Mouse (Mus musculus) heart, adult 8-10 months (tissue): ENCODE data around the gene Fbxw7. TPM values are rescaled to one million over a fixed set of nuclear protein-coding genes. Genes with fewer than 3 reads are reported as not detected.
"Not testable (repeated sequence)": the region's sequence is repeated elsewhere in the genome, so short reads cannot be mapped to it uniquely, and the experiment has no call there.

Experiments
- DNase-seq: peaks from one replicate; pipeline ENCODE4 v3.0.0; 2022; ENCODE audit warnings: low spot score
- total RNA-seq, 4 experiments: library from RNA; stranded (reverse); gene quantifications; 2 replicates each; pipeline ENCODE4 v1.2.4; 2022

Gene Fbxw7
- total RNA-seq, 4 experiments from 2014 or later = 40.0 to 44.7 (median 41.3) TPM

DNA sequence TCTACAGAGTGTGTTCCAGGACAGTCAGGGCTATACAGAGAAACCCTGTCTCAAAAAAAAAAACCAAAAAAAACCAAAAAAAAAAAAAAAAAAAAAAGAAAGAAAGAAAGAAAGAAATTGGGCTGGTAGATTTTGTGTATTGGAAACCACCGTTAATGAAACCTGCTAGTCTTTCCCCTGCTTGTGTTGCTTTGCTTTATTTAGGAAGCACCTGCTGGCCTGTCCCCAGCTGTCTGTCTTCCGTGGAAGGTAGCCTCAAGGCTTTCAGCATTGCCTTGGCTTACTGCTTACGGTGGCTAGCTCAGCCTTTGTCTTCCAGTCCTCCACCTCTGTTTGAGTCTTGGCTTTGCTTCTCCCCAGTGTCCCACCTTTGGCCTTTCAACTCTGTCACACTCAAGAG is 11.9 kb downstream of the Fbxw7 start:
- no peak for DNase-seq

DNA sequence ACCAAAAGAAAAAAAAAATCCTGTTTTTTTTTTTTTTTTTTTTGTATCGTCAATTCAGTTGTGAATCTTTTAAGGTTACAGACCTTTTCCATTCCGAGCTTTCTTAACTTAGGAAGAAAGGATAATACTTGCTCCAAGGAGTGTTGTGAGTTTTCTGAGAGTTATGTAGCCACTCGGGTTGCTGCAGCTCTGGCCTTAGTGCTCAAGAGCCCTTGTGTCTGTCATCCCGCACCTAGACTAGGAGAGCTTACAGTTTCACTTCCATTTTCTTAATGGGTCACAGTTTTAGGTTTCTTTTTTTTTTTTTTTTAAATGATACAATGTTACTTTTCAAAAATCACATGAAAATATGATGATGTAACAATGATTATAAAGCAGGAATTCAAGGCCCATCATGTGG is 12.5 kb downstream of the Fbxw7 start:
- DNase-seq = no peak

DNA sequence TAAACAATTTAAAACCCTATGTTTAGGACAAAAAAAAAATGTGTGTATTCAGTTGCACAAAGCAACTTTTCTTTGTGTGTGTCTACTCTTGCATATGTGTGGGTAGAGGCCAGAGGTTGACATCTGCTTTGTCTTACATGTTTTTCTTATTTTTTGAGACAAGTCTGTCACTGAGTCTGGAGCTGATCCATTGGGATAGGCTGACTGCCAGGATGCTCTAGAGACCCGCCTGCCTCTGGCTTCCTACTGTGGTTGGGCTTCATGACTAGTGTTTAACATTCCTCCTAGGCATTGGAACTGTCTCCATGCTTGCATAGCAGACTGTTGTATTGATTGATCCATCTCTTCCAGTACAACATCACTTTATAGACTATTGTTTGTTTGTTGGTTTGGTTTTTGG is 14.3 kb downstream of the Fbxw7 start:
- no peak for DNase-seq

DNA sequence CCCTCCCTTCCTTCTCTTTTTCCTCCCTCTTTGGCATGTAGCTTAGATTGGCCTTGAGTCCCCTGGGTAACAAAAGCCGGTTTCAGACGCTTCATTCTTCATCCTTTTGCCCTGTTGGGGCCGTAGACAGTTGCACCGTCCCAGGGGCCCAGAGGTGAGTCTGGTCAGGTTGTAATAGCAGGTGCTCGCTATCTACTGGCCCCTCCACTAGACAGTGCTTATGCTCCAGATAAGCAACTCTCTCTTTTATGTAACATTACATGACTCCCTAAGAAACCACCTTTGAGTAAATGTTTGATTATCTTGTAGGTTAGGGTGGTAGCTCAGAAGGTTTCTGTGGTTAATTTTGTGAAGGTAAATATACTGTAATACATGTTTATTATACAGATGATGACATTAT is 21.0 kb downstream of the Fbxw7 start:
- no peak for DNase-seq

DNA sequence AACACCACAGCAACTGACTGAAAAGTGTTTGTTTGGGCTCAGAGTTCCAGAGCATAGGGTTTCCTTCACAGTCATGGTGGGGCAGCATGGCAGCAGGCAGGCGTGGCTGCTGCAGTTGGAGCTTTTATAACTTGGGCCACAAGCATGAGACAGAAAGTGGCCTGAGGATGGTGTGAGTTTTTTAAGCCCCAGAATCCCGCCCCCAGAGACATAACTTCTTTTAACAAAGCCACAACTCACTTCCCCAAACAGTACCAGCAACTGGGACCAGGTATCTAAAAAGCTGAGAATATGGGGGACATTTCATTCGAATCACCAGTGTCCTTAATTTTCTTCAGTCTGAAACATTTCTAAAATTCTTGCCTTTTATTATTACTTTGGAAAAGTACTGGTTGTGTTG is 22.9 kb downstream of the Fbxw7 start:
- DNase-seq = no peak

DNA sequence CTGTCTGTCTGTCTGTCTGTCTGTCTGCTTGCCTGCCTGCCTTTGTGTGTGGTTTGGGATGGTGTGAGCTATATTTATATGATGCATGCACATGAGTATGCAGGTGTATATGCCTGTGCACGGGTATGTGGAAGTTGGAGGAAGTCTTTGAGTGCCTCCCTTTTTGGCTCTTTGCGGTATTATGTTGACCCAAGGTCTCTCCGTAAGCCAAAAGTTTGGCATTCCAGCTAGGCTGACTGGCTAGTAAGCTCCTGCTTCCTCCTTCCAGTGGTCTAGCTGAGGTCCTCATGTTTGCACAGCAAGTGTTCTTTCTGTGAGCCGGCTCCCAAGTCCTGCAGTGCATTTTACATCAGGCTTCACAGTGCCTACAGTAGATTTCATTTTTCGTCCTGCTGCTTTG is 24.4 kb downstream of the Fbxw7 start:
- no peak for DNase-seq

DNA sequence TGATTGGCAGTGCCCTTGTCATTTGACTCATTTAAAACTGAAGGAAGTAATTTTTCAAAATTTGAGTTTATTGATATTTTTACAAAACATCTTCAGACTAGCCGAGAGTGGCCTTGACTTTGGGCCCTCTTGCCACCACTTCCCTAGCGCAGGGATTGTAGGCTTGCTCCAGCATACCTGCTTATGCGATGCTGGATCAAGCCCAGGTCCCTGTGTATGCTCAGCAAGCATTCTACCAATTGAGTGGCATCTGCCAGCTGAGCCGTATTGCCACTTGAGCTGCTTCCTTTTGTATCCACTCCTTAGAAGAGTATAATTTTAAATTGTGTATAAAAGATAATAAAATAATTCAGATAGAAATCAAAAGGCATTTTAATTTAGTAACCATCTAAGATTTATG is 26.2 kb downstream of the Fbxw7 start:
- no peak for DNase-seq

DNA sequence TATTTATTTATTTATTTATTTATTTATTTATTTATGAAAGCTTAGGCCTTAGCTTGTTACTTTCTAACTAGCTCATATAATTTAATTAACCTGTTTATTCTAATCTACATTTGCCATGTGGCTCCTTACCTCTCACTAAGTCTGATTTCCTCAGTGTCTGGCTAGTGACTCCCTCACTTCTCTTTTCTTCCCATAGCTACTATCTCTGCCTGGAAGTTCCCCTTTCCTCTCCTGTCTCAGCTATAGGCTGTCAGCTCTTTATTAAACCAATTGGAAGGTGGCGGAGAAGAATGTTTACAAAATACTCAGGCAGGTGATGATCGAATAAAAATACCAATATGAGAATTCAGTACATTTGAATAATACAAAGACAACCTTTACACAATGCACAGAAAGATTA is 27.7 kb downstream of the Fbxw7 start:
- DNase-seq = no peak

DNA sequence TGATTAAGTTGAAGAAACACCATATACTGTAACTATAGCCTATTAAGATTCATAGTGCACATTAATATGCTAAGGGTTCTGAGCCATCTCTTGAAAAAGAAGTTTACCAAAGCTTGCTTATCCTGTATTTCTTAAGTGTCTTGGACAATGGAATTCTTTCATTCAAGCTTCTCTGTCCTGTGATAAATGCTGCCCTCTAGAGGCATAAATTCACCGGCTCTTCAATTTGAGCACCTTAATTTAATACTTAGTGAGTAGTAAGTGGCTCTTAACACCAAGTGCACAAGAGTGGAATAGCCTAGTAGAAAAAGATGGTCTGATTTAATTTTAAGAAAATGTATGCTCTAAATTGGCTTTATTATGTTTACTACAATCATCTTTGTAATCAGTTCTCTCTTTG is 28.5 kb downstream of the Fbxw7 start:
- peak; percentile 85 for DNase-seq

DNA sequence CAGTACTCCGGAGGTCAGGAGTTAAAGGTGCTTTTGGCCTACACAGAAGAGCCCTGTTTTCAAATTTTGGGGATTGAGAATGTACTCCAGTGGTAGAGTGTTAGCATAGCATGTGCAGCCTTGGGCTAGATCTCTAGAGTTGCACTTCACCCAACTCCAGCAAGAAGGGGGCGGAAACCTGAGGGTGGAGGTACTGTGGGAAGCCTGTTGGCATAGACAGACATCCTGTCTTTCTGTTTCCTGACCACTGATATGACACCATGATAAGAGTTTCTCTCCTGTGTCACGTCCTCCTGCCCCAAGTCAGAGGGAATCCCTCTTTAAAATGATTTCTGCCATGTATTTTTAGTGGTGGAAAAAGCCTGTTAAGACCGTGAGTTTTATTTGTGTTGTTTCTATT is 33.7 kb downstream of the Fbxw7 start:
- peak; percentile 50 for DNase-seq

DNA sequence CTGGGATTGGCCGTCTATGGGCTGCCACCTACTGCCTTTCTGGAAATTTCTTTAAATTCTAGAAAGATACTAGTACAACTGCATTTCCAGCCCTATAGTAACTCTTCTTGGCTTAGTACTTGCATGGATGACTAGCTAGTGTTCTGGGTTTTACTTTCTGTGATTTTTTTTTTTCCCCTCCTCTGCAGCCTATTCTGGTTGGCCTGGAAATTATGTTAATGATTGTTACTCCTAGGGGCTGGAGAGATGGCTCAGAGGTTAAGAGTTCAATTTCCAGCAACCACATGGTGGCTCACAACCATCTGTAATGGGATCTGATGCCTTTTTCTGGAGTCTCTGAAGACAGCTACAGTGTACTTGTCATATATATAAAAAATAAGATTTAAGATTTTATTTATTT is 35.4 kb downstream of the Fbxw7 start:
- DNase-seq = no peak

DNA sequence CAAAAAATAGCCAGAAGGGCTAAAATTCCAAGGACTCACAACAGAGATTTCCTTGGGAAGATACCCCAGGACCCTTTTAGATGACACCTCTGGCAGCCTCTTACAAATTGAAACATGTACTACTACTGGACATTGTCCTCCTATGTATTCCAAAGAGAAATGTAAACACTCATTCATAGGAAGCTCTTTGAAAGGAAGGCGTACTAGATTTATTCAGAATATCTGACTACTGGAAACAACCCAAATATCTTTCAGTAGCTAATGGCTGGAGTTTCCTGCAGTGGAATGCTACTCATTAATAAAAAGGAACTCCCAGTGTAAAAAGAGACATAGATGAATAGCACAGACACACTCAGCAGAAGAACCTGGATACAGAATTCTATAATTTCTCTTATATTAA is 36.7 kb downstream of the Fbxw7 start:
- DNase-seq = no peak

DNA sequence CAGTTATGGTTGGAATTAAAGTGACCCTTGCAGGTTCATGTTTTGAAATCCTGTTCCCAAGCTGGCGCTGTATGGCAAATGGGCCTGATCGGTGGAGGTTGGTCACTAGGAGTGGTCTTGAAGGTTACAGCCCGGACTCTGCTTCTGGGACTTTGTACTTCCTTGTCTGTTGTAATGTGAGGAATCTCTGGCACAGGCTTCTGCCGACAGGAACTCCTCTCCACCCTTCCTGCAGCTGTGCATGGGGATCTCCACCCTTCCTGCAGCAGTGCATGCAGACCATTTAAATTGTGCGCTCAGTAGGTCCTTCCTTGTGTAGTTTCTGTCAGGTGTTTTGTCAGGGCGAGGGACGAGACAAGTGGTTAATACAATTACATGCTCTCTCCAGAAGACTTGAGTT is 37.8 kb downstream of the Fbxw7 start:
- DNase-seq = peak; percentile 82

DNA sequence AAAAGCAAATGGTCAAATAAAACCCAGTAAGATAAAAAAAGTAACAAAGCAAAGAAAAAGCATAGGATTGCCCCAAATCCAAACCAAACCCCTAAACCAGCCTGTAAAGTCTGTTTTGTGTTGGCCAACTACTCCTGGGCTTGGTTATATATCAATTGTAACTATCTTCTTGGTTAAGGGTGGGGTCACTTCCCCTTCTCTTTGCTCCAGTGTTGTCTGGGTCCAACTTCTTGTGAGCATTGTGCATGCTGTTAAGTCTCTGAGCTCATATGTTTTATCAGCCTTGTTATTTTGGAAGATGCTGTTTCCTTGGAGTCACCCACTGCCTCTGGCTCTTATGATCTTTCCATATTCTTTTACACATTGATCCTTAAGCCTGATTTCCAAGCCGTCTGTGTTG is 39.4 kb downstream of the Fbxw7 start:
- no peak for DNase-seq

DNA sequence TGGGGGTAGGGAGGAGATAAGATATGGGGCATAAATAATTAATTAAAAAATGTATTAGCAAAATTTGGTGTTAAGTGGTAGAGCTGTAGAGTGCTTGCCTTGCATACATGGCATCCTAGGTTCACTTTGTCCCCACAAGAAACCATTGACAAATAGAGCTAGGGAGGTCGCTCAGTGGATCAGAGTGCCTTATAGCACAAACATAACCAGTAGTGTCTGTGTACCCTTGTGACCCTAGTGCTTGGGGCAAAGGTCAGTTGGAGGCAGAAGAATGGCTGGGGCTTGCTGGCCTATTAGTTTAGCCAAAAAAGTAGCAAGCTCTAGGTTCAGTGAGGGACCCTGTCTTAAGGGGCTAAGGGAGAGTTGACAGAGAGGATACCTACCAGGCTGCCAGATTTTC is 45.6 kb downstream of the Fbxw7 start:
- DNase-seq = no peak

DNA sequence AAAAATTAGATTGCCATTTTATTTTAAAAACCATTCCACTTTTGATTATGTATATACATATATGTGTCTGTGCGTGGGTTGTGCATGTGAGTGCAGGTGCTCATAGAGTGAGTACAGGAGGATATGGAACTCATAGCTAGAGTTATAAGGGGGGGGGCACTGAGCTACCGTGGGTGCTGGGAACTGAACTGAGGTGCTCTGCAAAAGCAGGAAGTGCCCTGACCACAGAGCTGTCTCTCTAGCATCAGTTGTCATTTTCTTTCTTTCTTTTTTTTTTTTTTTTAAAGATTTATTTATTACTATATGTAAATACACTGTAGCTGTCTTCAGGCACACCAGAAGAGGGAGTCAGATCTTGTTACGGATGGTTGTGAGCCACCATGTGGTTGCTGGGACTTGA is 46.7 kb downstream of the Fbxw7 start:
- not testable (repeated sequence) for DNase-seq

DNA sequence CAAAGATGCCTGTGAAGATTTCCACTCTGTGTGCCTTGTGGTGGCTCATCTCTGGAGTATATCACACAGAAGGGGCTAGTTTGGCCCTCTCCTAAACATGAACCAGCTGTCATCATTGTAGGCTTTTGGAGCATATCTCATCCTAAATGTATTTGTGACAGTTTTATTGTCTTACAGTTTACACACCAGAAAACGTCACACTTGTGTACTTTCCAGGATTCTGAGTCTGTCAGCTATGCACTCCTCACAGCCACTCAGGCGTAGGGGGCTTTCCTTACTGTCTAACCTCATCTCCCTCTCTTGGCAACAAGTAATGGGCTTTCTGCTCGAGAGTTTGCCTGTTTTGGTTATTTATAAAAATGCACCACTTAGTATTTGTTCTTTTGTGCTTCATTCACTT is 50.6 kb downstream of the Fbxw7 start:
- no peak for DNase-seq

DNA sequence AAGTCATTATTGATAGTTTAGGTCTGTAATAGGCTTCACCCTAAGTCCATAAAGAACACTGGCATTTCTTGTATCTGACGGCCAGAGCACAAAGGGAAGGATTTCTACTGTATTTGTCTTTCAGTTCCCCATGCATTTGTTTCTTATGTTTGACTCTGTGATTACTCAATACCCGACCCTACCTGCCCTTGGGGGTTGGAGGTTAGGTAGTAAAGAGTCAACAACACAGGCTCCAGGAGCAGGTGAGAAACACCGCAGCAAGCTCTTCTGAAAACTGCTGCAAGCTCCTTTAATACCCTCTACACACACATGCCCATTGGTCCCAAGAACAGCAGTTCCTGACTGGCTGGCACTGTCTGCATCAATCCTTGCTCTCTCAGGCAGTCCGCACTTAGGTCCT is 51.8 kb downstream of the Fbxw7 start:
- no peak for DNase-seq

DNA sequence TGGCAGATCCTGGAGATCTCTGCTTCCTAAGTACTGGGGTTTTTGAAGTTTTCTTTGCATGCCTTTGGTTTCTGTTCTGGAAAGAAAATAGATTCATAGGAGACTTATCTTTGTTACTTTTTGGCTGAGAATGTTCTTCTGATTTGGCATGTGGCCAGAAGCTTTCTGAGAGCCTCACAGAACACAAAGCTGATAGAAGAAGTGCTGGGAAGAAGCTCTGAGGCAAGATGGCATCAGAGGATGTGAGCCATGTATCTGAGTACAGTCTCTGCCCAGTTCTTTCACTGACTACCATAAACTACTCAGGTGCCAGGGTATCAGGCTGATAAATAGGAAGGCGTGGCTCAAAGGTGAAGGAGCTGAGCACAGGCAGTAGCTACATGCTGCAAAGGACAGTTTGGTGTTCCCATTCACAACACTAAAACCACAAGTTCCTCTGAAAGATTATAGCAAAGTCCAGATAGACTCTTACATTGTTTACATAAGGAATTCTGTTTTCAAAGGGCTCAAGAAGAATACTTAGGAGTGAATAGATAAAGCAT is 52.4 kb downstream of the Fbxw7 start:
- no peak for DNase-seq

DNA sequence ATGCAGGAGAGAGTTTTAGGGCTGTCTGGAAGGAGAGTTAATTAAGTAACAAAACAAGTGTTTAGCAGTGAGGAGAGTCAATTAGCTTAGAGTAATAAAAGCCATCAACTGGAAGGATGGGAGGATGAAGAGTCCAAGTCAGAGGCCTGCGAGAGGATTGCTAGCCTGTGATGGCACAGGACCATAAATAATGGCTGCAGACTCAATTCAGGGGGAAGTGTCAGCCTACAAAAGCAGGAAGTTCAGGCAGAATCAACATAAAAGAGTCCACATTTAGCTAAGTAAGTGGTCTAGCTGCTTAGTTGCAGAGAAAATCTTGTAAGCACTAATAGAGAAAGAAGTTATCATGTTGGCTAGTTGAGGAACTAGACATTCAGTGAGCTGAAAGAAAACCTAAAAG is 52.9 kb downstream of the Fbxw7 start:
- no peak for DNase-seq

DNA sequence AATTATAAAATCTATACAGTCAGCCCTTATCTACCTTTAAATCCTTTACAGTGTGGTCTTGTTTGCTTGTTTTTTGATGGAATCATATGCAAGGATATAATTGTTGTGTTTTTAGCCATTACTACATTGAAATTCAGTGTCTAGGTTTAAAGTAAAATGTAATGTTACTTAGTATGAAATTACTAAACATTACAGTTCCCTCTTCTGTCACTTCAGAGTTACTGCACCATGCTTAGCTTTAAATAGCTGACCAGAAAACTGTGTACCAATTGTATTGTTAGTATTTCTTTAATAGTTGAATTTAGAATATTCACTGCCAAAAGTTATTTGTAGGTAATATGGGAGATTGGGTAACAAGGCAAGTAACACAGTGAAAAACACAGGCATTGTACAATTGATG is 55.1 kb downstream of the Fbxw7 start:
- no peak for DNase-seq

DNA sequence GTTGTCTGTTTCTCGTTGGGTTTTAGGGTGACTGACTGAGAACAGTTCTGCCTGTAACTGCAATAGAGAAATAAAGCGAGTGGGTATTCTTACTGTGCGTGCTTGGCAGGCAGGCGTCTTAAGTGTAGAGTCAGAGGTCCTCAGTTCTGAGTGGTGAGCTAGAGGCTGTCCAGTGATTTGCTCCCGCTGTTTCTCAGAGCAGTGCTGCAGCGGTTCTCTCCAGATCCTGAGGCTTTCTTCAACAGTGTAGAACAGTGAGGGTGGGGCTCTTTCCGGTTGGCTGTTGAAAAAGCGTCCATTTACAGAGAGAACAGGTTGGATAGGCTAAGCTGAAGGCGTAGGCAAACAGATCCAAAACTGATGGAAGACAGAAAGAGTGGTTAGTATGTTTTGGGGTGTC is 60.2 kb downstream of the Fbxw7 start:
- DNase-seq = no peak

DNA sequence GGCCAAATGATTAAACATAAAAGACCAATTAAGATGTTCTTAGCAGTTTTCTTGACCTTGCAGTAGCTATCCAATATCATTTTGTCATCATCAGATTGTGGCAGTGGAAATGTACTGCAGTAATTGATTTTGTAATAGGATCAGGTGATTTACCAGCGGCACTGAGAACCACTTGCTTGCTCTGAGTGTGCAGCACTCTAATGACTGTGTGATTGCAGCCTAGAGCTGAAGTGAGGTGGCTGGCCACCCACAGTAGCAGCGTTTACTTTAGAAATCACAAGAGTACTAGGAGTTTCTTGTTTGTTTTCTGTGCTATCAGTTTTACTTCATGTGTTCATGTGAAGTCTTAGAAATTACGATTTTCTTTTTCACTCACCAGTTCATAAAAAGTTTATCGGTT is 61.1 kb downstream of the Fbxw7 start:
- no peak for DNase-seq

DNA sequence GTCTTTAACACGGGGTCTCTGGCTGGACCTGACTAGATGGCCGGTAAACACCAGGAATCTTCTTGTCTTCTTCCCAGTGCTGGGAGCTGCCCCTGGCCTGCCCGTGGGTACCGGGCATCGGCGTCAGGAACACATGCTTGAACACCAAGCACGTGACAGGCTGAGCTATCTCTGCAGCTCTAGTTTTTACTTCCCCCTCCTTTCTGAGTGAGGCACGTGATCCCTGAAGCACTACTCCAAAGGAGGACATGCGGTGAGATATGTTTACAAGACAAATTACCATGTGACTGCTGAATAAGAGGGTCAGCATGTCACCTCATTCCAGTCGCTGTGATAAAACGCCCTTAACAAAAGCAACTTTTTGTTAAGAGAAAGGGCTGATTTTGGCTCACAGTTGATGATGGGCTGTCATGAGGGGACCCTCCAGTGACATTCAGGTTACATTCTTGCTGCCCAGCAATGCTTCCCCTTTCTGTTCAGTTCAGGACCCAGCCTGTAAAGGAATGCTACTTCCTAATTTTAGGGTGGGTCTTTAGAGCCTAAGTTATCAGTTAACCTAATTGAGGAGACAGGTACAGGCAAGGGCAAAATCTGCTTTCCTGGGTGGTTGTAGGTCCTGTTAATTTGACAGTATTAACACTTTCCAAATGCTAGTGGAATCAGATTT is 68.9 kb downstream of the Fbxw7 start:
- peak; percentile 39 for DNase-seq
